Mouse (Mus musculus) hindbrain, embryonic 14.5 days (tissue): ENCODE measurements around the gene Efhd2. TPM values are rescaled to one million over a fixed set of nuclear protein-coding genes. Genes with fewer than 3 reads are reported as not detected.

Source experiments
- ATAC-seq: fragments of 200-750 bp; cut with Nextera tagmentation; 2 replicates; pipeline ENCODE4 v1.8.0; 2017; ENCODE audit warnings: moderate number of reproducible peaks, mild to moderate bottlenecking, moderate TSS enrichment, moderate library complexity; ENCODE audit not compliant: low FRiP score
- DNase-seq: peaks from one replicate; pipeline ENCODE4 v3.0.0-alpha.2; 2015; ENCODE audit warnings: low spot score
- H3K27ac ChIP-seq: fragments of 300-500 bp; sonication (generic); 2 replicates; pipeline ENCODE4 v1.5.1; 2014; ENCODE audit warnings: mild to moderate bottlenecking, moderate library complexity
- H3K27me3 ChIP-seq: fragments of 300-500 bp; sonication (generic); 2 replicates; pipeline ENCODE4 v1.6.1; 2014; ENCODE audit warnings: mild to moderate bottlenecking, low read length, mixed read lengths; ENCODE audit not compliant: control insufficient read depth, insufficient read depth
- H3K36me3 ChIP-seq: fragments of 300-500 bp; sonication (generic); replicated peaks from 2 replicates; pipeline ENCODE4 v1.6.1; 2014; ENCODE audit not compliant: control insufficient read depth, insufficient read depth
- H3K4me1 ChIP-seq: fragments of 300-500 bp; sonication (generic); replicated peaks from 2 replicates; pipeline ENCODE4 v1.6.1; 2014; ENCODE audit warnings: antibody characterized with exemption, low read length, mixed read lengths; ENCODE audit not compliant: control insufficient read depth, insufficient read depth
- H3K4me2 ChIP-seq: fragments of 300-500 bp; sonication (generic); replicated peaks from 2 replicates; pipeline ENCODE4 v1.6.1; 2014; ENCODE audit warnings: mild to moderate bottlenecking, moderate library complexity
- H3K4me3 ChIP-seq: fragments of 300-500 bp; sonication (generic); replicated peaks from 2 replicates; pipeline ENCODE4 v1.5.1; 2014; ENCODE audit warnings: mild to moderate bottlenecking, low read length
- H3K9ac ChIP-seq: fragments of 300-500 bp; sonication (generic); 2 replicates; pipeline ENCODE4 v1.6.1; 2014
- H3K9me3 ChIP-seq: fragments of 300-500 bp; sonication (generic); 2 replicates; pipeline ENCODE4 v1.6.1; 2016; ENCODE audit warnings: low read length; ENCODE audit not compliant: control insufficient read depth
- WGBS: fragments of 180-500 bp; shearing (Covaris S2); extraction: QIAGEN DNeasy Blood & Tissue Kit; methylation state at CpG from one replicate; pipeline ENCODE4 v1.1.7; 2014; 5-methylcytosine and 5-hydroxymethylcytosine counted together
- polyA plus RNA-seq: library from polyadenylated mRNA; unstranded; fragments of >200 nt; fragmentation: Nextera tagmentation; extraction: Ambion mirVana; gene quantifications from 2 replicates; pipeline ENCODE4 v1.2.1, GENCODE M21; 2014

Efhd2 gene
- polyA plus RNA-seq, 1 experiment from 2014 or later, result 44.7 TPM

- Histone ChIP-seq H3K9ac (no peak overlapping the region), H3K4me3 (no peak overlapping the region), H3K4me2 (no peak overlapping the region), H3K27ac (no peak overlapping the region), H3K36me3 (no peaks in the 10 kb centered on the region), H3K4me1 (no peaks in the 10 kb centered on the region), H3K27me3 (no peaks in the 10 kb centered on the region), H3K9me3 (no peaks in the 10 kb centered on the region)
- ATAC-seq, result no peak
- WGBS, result 77% methylated on average over 10 of the region's 10 CpGs
- no peak for DNase-seq
Observed at GRCm38 (mm10) chr4:141822089-141822488, 52.6 kb downstream of the Efhd2 start.

GRCm38 (mm10) chr4:141821178-141821577, 53.5 kb downstream of the Efhd2 start:
- DNase-seq (no peak), ATAC-seq (no peak)
- 81% methylated on average over 3 of the region's 3 CpGs for WGBS
- no peak overlapping the region for H3K4me3 ChIP-seq
- H3K27ac ChIP-seq, result no peak overlapping the region
- no peaks in the 10 kb centered on the region for H3K27me3 ChIP-seq
- no peaks in the 10 kb centered on the region for H3K9me3 ChIP-seq
- H3K4me2 ChIP-seq, result no peak overlapping the region
- no peaks in the 10 kb centered on the region for H3K36me3 ChIP-seq
- no peaks in the 10 kb centered on the region for H3K4me1 ChIP-seq
- no peak overlapping the region for H3K9ac ChIP-seq

GRCm38 (mm10) chr4:141819316-141819715, 55.4 kb downstream of the Efhd2 start:
- no peaks in the 10 kb centered on the region for H3K27me3 ChIP-seq
- H3K9me3 ChIP-seq, result no peaks in the 10 kb centered on the region
- H3K36me3 ChIP-seq, result peaks cover 9% of the 10 kb centered on the region; the same call in 1 of the 2 replicates
- H3K4me3 ChIP-seq, result no peak overlapping the region
- ATAC-seq (no peak), DNase-seq (no peak)
- no peak overlapping the region for H3K4me2 ChIP-seq
- H3K27ac ChIP-seq, result no peak overlapping the region
- no peaks in the 10 kb centered on the region for H3K4me1 ChIP-seq
- H3K9ac ChIP-seq, result no peak overlapping the region
- WGBS, result 94% methylated on average over 7 of the region's 7 CpGs

GRCm38 (mm10) chr4:141818861-141819260, 55.9 kb downstream of the Efhd2 start:
- Histone ChIP-seq H3K9me3 (no peaks in the 10 kb centered on the region), H3K27ac (no peak overlapping the region), H3K4me3 (no peak overlapping the region), H3K4me2 (no peak overlapping the region), H3K9ac (no peak overlapping the region), H3K27me3 (no peaks in the 10 kb centered on the region), H3K36me3 (peaks cover 11% of the 10 kb centered on the region; the same call in 1 of the 2 replicates), H3K4me1 (no peaks in the 10 kb centered on the region)
- ATAC-seq (no peak), DNase-seq (no peak)
- 94% methylated on average over 13 of the region's 13 CpGs for WGBS

GRCm38 (mm10) chr4:141817706-141818105, 57.0 kb downstream of the Efhd2 start:
- Histone ChIP-seq H3K4me1 (no peaks in the 10 kb centered on the region), H3K4me2 (no peak overlapping the region), H3K9me3 (no peaks in the 10 kb centered on the region), H3K27me3 (no peaks in the 10 kb centered on the region), H3K36me3 (peaks cover 23% of the 10 kb centered on the region), H3K27ac (no peak overlapping the region), H3K4me3 (no peak overlapping the region), H3K9ac (no peak overlapping the region)
- ATAC-seq, result no peak
- no peak for DNase-seq
- 62% methylated on average over 10 of the region's 10 CpGs for WGBS

DNA sequence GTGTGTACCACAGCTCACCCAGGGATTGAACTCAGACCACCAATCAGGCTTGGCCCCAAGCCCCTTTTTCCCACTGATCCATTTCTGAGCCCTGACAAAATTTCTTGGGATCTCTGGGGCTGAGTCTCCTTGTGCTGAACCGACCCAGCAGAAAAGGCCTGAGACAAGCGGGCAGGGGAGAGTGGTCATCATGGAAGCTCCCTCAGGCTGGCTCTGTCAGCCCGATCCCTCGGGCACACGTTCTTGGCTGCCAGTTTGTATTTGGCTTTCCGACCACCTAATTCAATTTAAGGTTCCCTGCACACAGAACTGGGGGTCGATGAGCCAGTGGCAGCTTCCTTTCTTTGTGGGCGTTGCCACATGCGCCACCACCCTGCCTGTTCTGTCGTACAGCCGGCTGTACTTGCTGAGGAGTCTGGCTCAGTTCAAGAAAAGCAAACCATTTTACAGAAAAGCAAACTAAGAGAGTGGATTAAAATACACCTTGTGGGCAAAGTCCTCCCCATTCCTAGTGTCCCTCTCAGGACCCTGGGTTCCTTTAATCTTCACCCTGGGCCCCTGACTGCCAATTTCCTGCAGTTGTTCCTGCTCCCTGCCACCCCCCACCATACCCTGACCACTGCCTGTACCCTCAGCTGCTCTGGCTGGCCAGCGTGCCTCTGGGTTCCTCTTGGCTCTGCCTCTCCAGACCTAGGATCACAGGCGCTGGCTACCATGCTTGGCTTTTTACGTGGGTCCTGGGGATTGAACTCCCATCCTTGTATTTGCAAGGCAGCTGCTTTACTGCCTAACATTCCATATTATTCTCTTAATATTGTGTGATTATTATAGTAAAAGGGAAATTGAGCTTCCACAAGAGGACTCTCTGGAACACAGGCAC, 57.7 kb downstream of the Efhd2 start:
- Histone ChIP-seq H3K9me3 (no peaks in the 10 kb centered on the region), H3K4me1 (no peaks in the 10 kb centered on the region), H3K27me3 (no peaks in the 10 kb centered on the region), H3K36me3 (peaks cover 30% of the 10 kb centered on the region), H3K4me3 (no peak overlapping the region), H3K27ac (no peak overlapping the region), H3K9ac (no peak overlapping the region), H3K4me2 (no peak overlapping the region)
- no peak for ATAC-seq
- WGBS, result 62% methylated on average over 14 of the region's 14 CpGs
- no peak for DNase-seq

DNA sequence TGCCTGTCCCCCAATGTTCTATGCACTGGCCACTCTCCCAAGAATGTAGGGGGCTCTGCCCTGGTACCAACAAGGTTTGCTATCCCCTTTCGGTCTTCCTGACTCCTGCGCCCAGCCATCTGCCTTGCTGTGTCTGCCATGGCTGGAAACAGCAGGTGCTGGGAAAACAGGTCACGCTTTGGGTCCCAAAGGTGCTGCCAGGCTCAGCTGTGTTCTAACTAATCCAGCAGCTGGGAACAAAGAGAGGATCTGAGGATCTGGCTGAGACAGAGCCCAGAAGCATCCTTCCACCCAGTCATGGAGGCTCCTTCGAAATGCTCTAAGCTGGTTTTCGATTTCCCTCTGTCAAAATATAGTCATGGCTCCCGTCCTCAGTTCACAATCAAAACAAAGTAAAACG, 58.5 kb downstream of the Efhd2 start:
- no peak overlapping the region for H3K9ac ChIP-seq
- peaks cover 37% of the 10 kb centered on the region for H3K36me3 ChIP-seq
- no peak overlapping the region for H3K27ac ChIP-seq
- H3K4me2 ChIP-seq, result no peak overlapping the region
- H3K9me3 ChIP-seq, result no peaks in the 10 kb centered on the region
- H3K4me1 ChIP-seq, result no peaks in the 10 kb centered on the region
- ATAC-seq (no peak), DNase-seq (no peak)
- no peak overlapping the region for H3K4me3 ChIP-seq
- H3K27me3 ChIP-seq, result no peaks in the 10 kb centered on the region
- WGBS, result 69% methylated on average over 7 of the region's 7 CpGs

DNA sequence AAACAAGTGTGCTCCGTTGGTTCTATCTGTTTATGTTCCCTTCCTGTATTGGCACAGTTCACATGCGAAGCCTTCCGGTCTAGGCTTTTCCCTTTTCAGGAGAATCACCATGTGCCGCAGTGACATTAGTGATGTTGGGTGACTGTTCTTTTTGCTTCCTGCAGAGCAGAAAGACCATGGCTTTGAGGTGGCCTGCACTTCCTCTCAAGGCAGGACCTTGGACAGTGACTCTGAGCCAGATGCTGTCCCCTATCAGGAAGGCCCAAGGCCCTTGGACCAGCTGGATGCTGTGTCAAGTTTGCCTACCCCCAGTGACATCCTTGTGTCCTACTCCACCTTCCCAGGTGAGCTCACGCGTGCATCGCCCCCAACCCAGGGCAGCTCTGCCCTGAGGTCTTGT, 63.3 kb downstream of the Efhd2 start:
- DNase-seq (no peak), ATAC-seq (no peak)
- peaks cover 86% of the 10 kb centered on the region for H3K36me3 ChIP-seq
- H3K9ac ChIP-seq, result no peak overlapping the region
- H3K27ac ChIP-seq, result no peak overlapping the region
- no peak overlapping the region for H3K4me3 ChIP-seq
- no peaks in the 10 kb centered on the region for H3K9me3 ChIP-seq
- H3K4me1 ChIP-seq, result no peaks in the 10 kb centered on the region
- no peak overlapping the region for H3K4me2 ChIP-seq
- H3K27me3 ChIP-seq, result no peaks in the 10 kb centered on the region
- WGBS, result 97% methylated on average over 7 of the region's 7 CpGs

DNA sequence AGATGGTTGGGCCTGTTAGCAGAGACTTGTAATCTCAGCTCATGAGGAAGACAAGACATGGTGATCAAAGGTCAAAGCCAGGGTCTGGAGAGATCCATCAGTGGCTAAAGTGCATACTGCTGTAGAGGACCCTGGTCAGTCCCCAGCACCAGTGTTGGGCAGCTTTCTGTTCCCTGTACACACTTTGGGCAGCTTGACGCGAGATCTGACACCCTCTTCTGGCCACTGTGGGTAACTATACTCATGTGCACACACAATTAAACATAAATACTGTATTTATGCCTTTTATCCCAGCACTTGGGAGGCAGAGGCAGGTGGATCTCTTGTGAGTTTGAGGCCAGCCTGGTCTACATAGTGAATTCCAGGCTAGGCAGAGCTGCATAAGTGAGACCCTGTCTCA, 63.7 kb downstream of the Efhd2 start:
- Histone ChIP-seq H3K36me3 (peaks cover 90% of the 10 kb centered on the region), H3K27me3 (no peaks in the 10 kb centered on the region), H3K4me3 (no peak overlapping the region), H3K4me1 (no peaks in the 10 kb centered on the region), H3K9me3 (no peaks in the 10 kb centered on the region), H3K4me2 (no peak overlapping the region), H3K9ac (no peak overlapping the region), H3K27ac (no peak overlapping the region)
- DNase-seq, result no peak
- 97% methylated on average over 2 of the region's 2 CpGs for WGBS
- ATAC-seq, result no peak
